Mouse (Mus musculus) intestine, embryonic 15.5 days (tissue): ENCODE data around the gene Pla2g4e. TPM values are rescaled to one million over a fixed set of nuclear protein-coding genes. Genes with fewer than 3 reads are reported as not detected.
A peak's percentile ranks its signal among the peaks of the same experiment; 100 is the strongest.

ENCODE experiments used
- ATAC-seq: fragments of 200-750 bp; cut with Nextera tagmentation; 2 replicates; pipeline ENCODE4 v1.8.0; 2017; ENCODE audit warnings: moderate TSS enrichment, moderate library complexity
- H3K27ac ChIP-seq: fragments of 300-500 bp; sonication (generic); 2 replicates; pipeline ENCODE4 v1.5.1; 2015; ENCODE audit warnings: mild to moderate bottlenecking, inconsistent platforms
- H3K27me3 ChIP-seq: fragments of 300-500 bp; sonication (generic); replicated peaks from 2 replicates; pipeline ENCODE4 v1.6.1; 2015; ENCODE audit warnings: inconsistent platforms
- H3K36me3 ChIP-seq: fragments of 300-500 bp; sonication (generic); 2 replicates; pipeline ENCODE4 v1.6.1; 2015; ENCODE audit warnings: inconsistent platforms
- H3K4me1 ChIP-seq: fragments of 300-500 bp; sonication (generic); replicated peaks from 2 replicates; pipeline ENCODE4 v1.6.1; 2015; ENCODE audit warnings: inconsistent platforms
- H3K4me2 ChIP-seq: fragments of 300-500 bp; sonication (generic); replicated peaks from 2 replicates; pipeline ENCODE4 v1.6.1; 2015; ENCODE audit warnings: mild to moderate bottlenecking, inconsistent platforms
- H3K4me3 ChIP-seq: fragments of 300-500 bp; sonication (generic); replicated peaks from 2 replicates; pipeline ENCODE4 v1.5.1; 2015; ENCODE audit warnings: inconsistent platforms
- H3K9ac ChIP-seq: fragments of 300-500 bp; sonication (generic); 2 replicates; pipeline ENCODE4 v1.6.1; 2015; ENCODE audit warnings: inconsistent platforms
- H3K9me3 ChIP-seq: fragments of 300-500 bp; sonication (generic); 2 replicates; pipeline ENCODE4 v1.6.1; 2016; ENCODE audit warnings: inconsistent platforms
- WGBS: fragments of 180-500 bp; shearing (Covaris S2); methylation state at CpG from one replicate; pipeline ENCODE4 v1.1.7; 2015; 5-methylcytosine and 5-hydroxymethylcytosine counted together
- polyA plus RNA-seq: library from polyadenylated mRNA; unstranded; fragments of >200 nt; fragmentation: Nextera tagmentation; extraction: Ambion mirVana; gene quantifications from 2 replicates; pipeline ENCODE4 v1.2.1, GENCODE M21; 2015

Gene Pla2g4e
- polyA plus RNA-seq, 1 experiment from 2014 or later, result 0.09 TPM

DNA sequence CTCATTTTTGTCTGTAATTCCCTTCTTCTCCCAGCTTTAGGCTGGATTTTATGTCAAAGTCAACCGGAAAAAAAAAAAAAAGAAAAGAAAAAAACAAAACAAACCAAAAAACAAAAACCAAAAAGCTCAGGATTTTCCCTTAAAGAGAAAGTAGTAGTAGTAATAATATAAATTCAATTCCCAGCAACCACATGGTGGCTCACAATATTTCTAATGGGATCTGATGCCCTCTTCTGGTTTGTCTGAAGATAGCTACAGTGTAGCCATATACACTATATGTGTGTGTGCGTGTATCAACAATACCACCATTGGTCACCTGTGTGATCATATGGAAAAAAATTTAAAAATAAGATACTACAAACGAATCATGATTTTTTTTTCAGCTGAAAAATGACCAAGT lies 75.8 kb downstream of the Pla2g4e start:
- Histone ChIP-seq H3K9ac (no peak overlapping the region), H3K4me3 (no peak overlapping the region), H3K4me1 (no peaks in the 10 kb centered on the region), H3K9me3 (no peaks in the 10 kb centered on the region), H3K27ac (no peak overlapping the region), H3K36me3 (no peaks in the 10 kb centered on the region), H3K27me3 (no peaks in the 10 kb centered on the region), H3K4me2 (no peak overlapping the region)
- ATAC-seq, result no peak
- WGBS, result 86% methylated on average over 3 of the region's 3 CpGs

DNA sequence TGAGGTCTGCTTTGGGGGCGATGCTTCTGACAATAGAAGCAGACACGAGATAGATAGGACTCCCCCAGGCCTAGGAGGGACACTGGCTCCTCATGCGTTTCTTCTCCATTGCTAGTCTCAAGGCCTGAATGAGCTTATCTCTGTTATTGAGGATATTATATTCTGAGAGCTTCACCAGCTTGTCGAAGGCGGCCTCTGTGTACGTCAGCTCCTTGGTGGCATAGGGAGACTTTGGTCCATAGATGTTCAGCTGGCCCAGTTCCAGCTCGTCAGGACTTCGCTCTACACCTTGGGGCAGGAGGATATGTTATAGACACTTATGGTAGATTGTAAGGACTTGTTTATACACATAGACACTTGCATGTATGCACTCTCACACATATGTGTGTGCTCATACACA lies 77.4 kb downstream of the Pla2g4e start:
- Histone ChIP-seq H3K27ac (no peak overlapping the region), H3K36me3 (no peaks in the 10 kb centered on the region), H3K27me3 (no peaks in the 10 kb centered on the region), H3K4me2 (no peak overlapping the region), H3K4me1 (no peaks in the 10 kb centered on the region), H3K4me3 (no peak overlapping the region), H3K9me3 (no peaks in the 10 kb centered on the region), H3K9ac (no peak overlapping the region)
- no peak for ATAC-seq
- 83% methylated on average over 8 of the region's 8 CpGs for WGBS

DNA sequence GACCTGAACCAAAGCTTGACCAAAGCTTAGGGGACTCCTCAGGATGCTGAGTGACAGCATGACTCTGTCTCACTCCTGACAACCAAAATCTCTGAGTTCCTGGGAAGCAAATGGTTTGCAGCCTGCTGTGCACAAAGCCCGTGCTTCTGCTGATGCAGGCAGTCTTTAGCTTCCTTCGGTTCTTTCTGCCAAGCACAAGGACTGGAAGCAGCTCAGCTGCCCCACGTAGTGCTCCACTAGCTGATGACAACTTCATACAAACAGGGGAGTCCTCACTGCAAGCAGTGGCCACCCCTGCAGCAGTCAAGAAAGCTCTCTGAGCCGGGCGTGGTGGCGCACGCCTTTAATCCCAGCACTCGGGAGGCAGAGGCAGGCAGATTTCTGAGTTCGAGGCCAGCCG lies 79.7 kb downstream of the Pla2g4e start:
- H3K27me3 ChIP-seq, result no peaks in the 10 kb centered on the region
- no peaks in the 10 kb centered on the region for H3K4me1 ChIP-seq
- H3K9ac ChIP-seq, result no peak overlapping the region
- 83% methylated on average over 10 of the region's 10 CpGs for WGBS
- no peak for ATAC-seq
- no peak overlapping the region for H3K27ac ChIP-seq
- H3K9me3 ChIP-seq, result no peaks in the 10 kb centered on the region
- H3K4me3 ChIP-seq, result no peak overlapping the region
- no peak overlapping the region for H3K4me2 ChIP-seq
- no peaks in the 10 kb centered on the region for H3K36me3 ChIP-seq

DNA sequence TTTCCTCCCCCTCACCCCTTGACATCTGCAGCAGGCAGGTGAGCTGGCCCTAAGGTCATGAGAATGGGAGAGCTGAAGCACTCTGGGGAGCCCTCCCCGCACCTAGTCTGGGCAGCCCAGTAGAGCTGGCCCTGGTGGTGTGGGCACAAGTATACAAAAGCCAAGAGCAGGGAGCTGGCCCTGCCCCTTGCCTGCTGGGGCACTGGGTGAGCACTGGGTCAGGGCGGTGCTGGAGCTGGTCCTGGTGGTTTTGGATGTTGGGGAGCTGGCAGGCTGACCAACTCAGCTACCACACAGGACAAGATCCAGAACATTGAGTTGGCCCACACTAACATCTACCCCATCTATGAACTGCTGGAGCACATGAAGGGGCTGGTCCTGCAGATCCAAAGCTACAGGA lies 85.7 kb downstream of the Pla2g4e start:
- Histone ChIP-seq H3K9me3 (no peaks in the 10 kb centered on the region), H3K4me2 (no peak overlapping the region), H3K4me3 (no peak overlapping the region), H3K27ac (no peak overlapping the region), H3K36me3 (no peaks in the 10 kb centered on the region), H3K4me1 (no peaks in the 10 kb centered on the region), H3K27me3 (no peaks in the 10 kb centered on the region), H3K9ac (no peak overlapping the region)
- no peak for ATAC-seq
- WGBS, result 78% methylated on average over 2 of the region's 2 CpGs

DNA sequence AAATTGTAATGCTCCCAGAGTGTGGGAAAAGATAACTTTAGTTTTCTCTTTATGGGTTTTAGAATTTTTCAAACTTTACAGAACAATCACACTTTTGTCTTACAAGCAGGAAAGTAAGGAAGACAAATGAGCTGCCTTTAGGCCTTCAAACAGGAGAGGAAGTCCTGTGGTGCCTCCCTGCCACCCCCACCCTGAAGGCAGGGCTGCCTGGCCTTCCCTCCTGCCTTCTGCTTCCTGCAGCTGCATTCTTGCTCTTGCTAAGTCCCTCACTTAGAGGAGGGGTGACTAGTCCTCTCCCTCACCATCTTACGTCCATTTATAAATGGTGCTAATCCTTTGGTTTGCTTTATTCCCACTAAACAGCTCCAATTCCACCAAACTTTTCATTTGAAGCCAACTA lies 86.3 kb downstream of the Pla2g4e start:
- no peak for ATAC-seq
- Histone ChIP-seq H3K4me3 (no peak overlapping the region), H3K27ac (no peak overlapping the region), H3K4me1 (no peaks in the 10 kb centered on the region), H3K27me3 (no peaks in the 10 kb centered on the region), H3K4me2 (no peak overlapping the region), H3K9ac (no peak overlapping the region), H3K36me3 (no peaks in the 10 kb centered on the region), H3K9me3 (no peaks in the 10 kb centered on the region)
- 45% methylated on average over 1 of the region's 1 CpGs for WGBS

DNA sequence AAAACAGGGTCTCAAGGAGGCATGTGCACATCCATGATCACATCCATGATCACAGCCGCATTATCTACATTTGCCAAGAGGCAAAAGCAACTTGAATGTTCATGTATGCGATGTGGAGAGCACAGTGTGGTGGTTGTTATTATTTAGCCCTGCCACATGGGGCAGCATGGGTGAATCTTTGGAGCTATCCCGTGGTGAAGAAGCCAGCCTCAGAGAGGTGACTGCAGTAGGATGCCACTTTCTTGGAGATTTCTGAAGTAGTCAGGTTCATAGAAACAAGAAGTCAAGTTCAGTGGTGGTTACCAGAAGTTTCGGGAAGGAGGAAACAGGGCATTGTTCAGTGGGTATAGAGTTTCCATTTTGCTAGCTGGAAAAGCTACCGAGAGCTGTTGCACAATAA lies 87.1 kb downstream of the Pla2g4e start:
- Histone ChIP-seq H3K36me3 (no peaks in the 10 kb centered on the region), H3K27me3 (no peaks in the 10 kb centered on the region), H3K4me1 (no peaks in the 10 kb centered on the region), H3K9ac (no peak overlapping the region), H3K4me3 (no peak overlapping the region), H3K27ac (no peak overlapping the region), H3K4me2 (no peak overlapping the region), H3K9me3 (no peaks in the 10 kb centered on the region)
- ATAC-seq, result no peak
- WGBS, result 53% methylated on average over 5 of the region's 5 CpGs

DNA sequence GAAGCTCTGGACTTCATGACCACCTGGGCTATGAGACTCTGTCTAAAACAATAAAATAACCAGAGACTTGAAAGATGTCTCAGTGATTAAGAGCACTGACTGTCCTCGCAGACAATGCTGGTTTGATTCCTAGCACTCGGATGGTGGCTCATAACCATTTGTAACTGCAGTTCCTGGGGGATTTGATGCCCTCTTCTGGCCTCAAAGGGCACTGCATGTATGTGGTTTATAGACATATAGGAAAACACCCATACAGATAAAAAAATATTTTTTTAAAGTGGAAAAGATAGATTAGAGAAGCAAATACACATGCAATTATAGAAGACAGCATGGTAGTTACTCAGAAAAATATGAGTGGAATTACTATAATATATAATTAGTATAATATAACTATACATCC lies 87.5 kb downstream of the Pla2g4e start:
- H3K27me3 ChIP-seq, result no peaks in the 10 kb centered on the region
- no peaks in the 10 kb centered on the region for H3K36me3 ChIP-seq
- WGBS, result 75% methylated on average over 2 of the region's 2 CpGs
- H3K4me3 ChIP-seq, result no peak overlapping the region
- no peak overlapping the region for H3K27ac ChIP-seq
- no peaks in the 10 kb centered on the region for H3K4me1 ChIP-seq
- H3K9ac ChIP-seq, result no peak overlapping the region
- no peak for ATAC-seq
- no peak overlapping the region for H3K4me2 ChIP-seq
- no peaks in the 10 kb centered on the region for H3K9me3 ChIP-seq

DNA sequence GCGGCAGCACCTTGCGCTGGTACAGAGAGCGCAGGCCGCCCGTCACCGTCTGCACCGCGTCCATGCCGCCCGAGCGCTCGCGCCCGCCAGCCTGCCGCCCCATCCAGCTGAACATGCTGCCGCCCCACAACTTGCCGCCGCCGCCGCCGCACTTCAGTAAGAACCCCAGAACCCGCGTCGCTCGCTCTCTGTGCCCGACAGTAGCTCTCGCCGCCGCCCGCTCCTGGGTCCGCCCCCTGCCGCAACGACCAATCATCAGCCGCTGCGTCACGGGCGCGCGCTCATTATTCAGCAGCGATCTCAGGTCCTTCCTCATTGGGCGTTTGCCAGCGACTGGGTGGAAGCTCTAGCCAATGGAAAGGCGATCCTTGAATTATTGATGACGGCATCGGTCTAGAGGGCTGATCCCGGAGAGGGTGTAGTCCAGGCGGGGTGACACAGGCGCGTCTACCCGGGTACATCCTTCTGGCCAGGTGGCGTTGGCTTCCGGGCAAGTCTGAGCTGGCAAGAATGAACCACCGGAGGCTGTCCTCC lies 90.7 kb downstream of the Pla2g4e start, which contains the start of gene Ehd4:
TSS of gene Ehd4 (minus strand) at position 246 of the 534 bp plus-strand sequence.
- Histone ChIP-seq H3K9ac (peak within 1 kb of the TSS; percentile 52), H3K9me3 (no peaks in the 10 kb centered on the region), H3K36me3 (no peaks in the 10 kb centered on the region), H3K27me3 (no peaks in the 10 kb centered on the region), H3K4me3 (peak within 1 kb of the TSS; percentile 72), H3K4me2 (peak within 1 kb of the TSS; percentile 86), H3K4me1 (0 out of 2 replicates have a peak, but pooled peaks cover 2% of the 10 kb centered on the region), H3K27ac (peak within 1 kb of the TSS; percentile 68)
- ATAC-seq, result peak; percentile 99
- WGBS, result under 1% methylated on average over 53 of the region's 53 CpGs

DNA sequence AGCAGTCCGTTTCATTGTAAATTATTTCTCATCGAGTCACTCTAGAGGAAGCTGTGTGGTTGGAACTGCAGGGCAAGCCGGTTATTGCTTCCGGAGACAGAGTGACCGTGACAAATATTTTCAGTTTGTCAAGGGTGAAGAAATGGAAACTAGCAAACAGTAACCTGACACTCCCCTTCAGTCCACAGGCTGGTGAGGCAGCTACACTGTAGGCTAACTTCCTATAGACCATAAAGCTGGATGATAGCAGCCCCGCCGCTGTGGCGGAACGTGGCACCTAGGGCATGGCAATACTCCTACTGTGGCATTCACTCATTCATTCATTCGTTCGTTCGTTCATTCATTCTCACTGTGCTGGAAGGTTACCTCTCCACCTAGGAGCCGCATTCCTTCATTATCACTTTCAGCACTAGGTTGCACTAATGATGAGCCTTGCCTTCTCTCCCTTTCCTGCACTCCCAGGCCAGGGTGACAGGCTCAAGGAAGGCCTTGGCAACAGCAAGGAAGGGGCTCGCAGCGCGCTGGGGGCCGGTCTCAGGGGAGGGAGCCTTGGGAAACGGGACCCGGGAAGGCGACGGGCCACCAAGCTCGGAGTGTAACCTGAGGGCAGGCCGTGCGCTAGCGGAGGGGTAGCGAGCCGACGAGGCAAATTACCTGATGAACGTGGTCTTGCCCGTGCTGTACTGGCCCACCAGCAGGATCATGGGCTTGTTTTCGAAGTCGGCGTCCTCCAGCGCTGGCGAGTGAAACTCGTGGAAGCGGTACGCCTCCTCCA lies 91.4 kb downstream of the Pla2g4e start:
- peak overlapping the region; percentile 72 for H3K4me3 ChIP-seq
- no peaks in the 10 kb centered on the region for H3K36me3 ChIP-seq
- peak overlapping the region; percentile 68 for H3K27ac ChIP-seq
- H3K9me3 ChIP-seq, result no peaks in the 10 kb centered on the region
- H3K4me2 ChIP-seq, result peak overlapping the region; percentile 86
- no peaks in the 10 kb centered on the region for H3K27me3 ChIP-seq
- 1% methylated on average over 38 of the region's 38 CpGs for WGBS
- H3K4me1 ChIP-seq, result 0 out of 2 replicates have a peak, but pooled peaks cover 2% of the 10 kb centered on the region
- peak; percentile 46 for ATAC-seq
- peak overlapping the region; percentile 52 for H3K9ac ChIP-seq

DNA sequence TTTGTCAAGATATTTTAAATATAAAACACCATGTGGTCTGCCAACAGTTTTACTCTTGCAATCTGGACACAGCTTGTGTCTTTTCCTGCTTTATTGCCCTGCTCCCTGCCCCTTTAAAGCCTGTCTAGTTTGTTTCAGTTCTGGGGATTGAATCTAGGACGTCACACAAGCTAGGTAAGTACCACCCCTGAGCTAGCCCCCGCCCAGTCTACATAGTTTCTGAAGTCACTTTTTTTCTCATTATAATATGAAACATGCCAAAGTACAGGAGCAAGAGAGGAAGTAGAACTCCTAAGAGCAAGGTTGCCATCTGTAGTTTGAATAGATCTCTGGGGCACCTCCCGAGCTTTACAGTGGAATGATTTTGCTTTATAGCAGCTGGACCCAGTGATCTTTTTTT lies 94.6 kb downstream of the Pla2g4e start:
- Histone ChIP-seq H3K9ac (no peak overlapping the region), H3K4me1 (0 out of 2 replicates have a peak, but pooled peaks cover 2% of the 10 kb centered on the region), H3K4me2 (no peak overlapping the region), H3K27me3 (no peaks in the 10 kb centered on the region), H3K9me3 (no peaks in the 10 kb centered on the region), H3K4me3 (no peak overlapping the region), H3K36me3 (no peaks in the 10 kb centered on the region), H3K27ac (no peak overlapping the region)
- ATAC-seq, result no peak
- WGBS, result 70% methylated on average over 3 of the region's 3 CpGs

DNA sequence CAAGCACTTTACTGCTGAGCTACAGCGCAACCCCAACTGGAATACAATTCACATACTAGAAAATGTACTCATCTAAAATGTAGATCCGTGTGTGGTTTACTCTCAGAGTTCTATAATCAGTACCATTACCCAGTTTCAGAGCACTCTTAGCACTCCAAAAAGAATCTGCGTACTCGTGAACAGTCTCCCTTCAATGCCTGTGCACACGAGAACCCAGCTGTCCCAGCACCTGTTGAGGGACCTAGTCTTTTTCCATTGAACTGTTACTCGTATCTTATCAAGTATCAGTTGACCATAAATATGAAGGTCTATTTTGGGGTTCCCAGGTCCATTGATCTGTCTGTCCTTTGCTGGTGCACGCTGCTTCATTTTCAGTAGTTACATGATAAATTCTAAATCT lies 95.5 kb downstream of the Pla2g4e start:
- no peak overlapping the region for H3K27ac ChIP-seq
- no peaks in the 10 kb centered on the region for H3K27me3 ChIP-seq
- 0 out of 2 replicates have a peak, but pooled peaks cover 2% of the 10 kb centered on the region for H3K4me1 ChIP-seq
- no peaks in the 10 kb centered on the region for H3K9me3 ChIP-seq
- H3K9ac ChIP-seq, result no peak overlapping the region
- ATAC-seq, result no peak
- 88% methylated on average over 7 of the region's 7 CpGs for whole genome bisulfite sequencing
- no peak overlapping the region for H3K4me2 ChIP-seq
- no peaks in the 10 kb centered on the region for H3K36me3 ChIP-seq
- no peak overlapping the region for H3K4me3 ChIP-seq

DNA sequence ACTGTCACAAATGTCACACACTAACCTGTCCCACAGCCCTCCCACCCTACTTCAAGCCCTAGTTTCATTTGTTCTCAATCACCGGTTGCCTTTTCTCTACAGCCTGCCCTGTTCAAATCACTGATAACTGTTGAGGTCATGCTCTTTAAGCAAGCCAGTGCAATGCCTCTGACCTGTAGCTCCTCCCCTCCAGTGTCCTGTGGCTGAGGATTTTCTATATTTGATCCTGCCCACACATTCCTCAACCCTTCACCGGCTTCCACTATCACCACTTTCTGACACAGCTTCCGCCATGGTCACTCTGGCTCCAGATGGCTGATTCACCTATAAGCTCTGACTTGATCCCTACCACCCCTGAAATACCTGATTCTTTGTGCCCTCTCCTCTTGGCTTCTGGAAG lies 97.1 kb downstream of the Pla2g4e start:
- no peaks in the 10 kb centered on the region for H3K9me3 ChIP-seq
- 68% methylated on average over 3 of the region's 3 CpGs for WGBS
- no peaks in the 10 kb centered on the region for H3K27me3 ChIP-seq
- no peak for ATAC-seq
- H3K27ac ChIP-seq, result no peak overlapping the region
- 0 out of 2 replicates have a peak, but pooled peaks cover 2% of the 10 kb centered on the region for H3K4me1 ChIP-seq
- H3K9ac ChIP-seq, result no peak overlapping the region
- no peak overlapping the region for H3K4me2 ChIP-seq
- no peaks in the 10 kb centered on the region for H3K36me3 ChIP-seq
- no peak overlapping the region for H3K4me3 ChIP-seq

DNA sequence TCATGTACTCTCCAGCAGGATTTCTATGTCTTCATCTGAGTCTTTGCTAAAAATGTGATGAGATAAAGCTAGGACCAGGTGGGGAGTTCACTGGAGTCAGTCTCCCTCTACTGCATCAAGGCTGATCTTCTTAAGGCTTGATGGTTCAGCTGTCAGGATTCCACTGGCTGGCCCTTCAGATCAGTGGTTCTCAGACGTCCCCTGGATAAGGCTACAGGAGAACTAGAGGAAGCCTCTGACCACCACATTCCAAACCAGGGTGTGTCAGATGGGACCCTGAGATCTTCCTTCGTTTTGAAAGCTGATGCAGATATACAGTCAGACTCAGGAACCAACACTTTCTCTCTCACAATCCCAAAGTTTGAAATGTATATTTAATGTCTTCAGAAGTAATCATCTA lies 97.8 kb downstream of the Pla2g4e start:
- no peak overlapping the region for H3K4me3 ChIP-seq
- 0 out of 2 replicates have a peak, but pooled peaks cover 2% of the 10 kb centered on the region for H3K4me1 ChIP-seq
- H3K27ac ChIP-seq, result no peak overlapping the region
- no peak overlapping the region for H3K9ac ChIP-seq
- H3K4me2 ChIP-seq, result no peak overlapping the region
- H3K36me3 ChIP-seq, result no peaks in the 10 kb centered on the region
- H3K9me3 ChIP-seq, result no peaks in the 10 kb centered on the region
- ATAC-seq, result no peak
- no peaks in the 10 kb centered on the region for H3K27me3 ChIP-seq
- 44% methylated on average over 2 of the region's 2 CpGs for WGBS
